Mouse (Mus musculus) G1E (cell line): Measurements from ENCODE around the gene Scel.

Source experiments
- CTCF ChIP-seq: IDR thresholded peaks from 2 replicates; pipeline ENCODE4 v1.5.1; 2012; ENCODE audit warnings: low read depth, low read length, inconsistent platforms, mixed read lengths
- POLR2AphosphoS5 ChIP-seq: IDR thresholded peaks from 2 replicates; pipeline ENCODE4 v1.6.1; 2012; ENCODE audit warnings: low read depth, low read length, inconsistent platforms; ENCODE audit not compliant: insufficient replicate concordance

GRCm38 (mm10) chr14:103550480-103550879 is 37.3 kb downstream of the Scel start:
- no peak for TF ChIP-seq POLR2AphosphoS5
- TF ChIP-seq CTCF: peak; percentile 50; the same call in 1 of the 2 replicates
